Mouse (Mus musculus): ENCODE measurements at regions not wholly inside any gene's neighbourhood (a gene's known extent, or its start where the extent isn't known, plus 50 kb on each side); places are given as distances from the start of the nearest gene placed in this dataset.

DNA sequence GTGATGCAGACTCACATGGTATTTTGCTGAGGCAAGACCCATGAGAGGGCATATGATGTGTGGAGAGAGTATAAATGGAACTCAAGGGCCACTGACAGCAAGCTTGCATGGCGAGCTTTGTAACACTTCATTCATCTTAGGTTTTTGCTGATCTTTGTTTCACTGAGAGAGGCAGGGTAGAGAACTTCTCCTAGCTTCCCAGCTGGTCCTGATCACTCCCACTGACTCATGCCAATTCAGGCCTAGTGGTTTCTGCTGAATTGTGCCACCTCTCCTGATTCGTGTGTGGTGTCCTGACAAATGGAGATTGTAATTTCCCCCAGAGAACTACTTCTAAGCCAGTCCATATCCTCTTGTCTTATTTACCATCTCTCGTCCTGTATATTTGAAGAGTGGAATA, 419.5 kb downstream of the Hdgfl1 start:
- ATAC-seq (ENCODE audit: insufficient number of reproducible peaks, insufficient read depth, low FRiP score, low read depth): no peak
- H3K27ac ChIP-seq (ENCODE audit: low read length): no peak overlapping the region
- WGBS: 83% methylated on average over 3 of the region's 3 CpGs

DNA sequence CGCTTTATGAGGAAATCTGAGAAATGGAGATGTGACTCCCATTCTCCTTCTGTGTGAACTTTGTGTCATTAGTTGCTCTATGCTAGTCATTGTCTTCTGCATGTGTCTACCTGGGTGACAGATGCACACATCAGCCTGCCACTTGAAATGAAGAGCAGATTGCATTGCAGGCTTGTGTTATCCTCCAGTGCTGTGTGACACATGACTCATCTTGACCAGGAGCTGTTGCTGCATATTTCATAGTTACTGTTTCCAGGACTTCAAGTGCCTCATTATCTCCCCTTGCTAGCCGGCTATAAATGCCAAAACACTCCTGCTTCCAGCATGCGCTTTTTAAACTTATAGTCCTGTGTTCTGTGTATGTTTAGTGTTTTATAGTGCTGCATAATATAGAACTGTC, 431.2 kb downstream of the Hdgfl1 start:
- Histone ChIP-seq H3K9me3 (ENCODE audit: control insufficient read depth, low read depth, low read length) (no peaks in the 10 kb centered on the region), H3K27me3 (ENCODE audit: control insufficient read depth, insufficient read depth, low read length) (no peaks in the 10 kb centered on the region), H3K27ac (ENCODE audit: low read length) (no peak overlapping the region), H3K36me3 (ENCODE audit: control insufficient read depth, insufficient read depth, low read length) (no peaks in the 10 kb centered on the region), H3K4me1 (ENCODE audit: control insufficient read depth, insufficient read depth, low read length) (no peaks in the 10 kb centered on the region), H3K9ac (replicated peaks; ENCODE audit: low read depth, low read length) (no peak overlapping the region), H3K4me3 (ENCODE audit: low read depth, low read length) (no peak overlapping the region), H3K4me2 (replicated peaks; ENCODE audit: low read depth, low read length) (no peak overlapping the region)
- 60% methylated on average over 3 of the region's 3 CpGs for WGBS
- no peak for ATAC-seq (ENCODE audit: insufficient number of reproducible peaks, insufficient read depth, low FRiP score, low read depth)

More for the DNA sequence above, 419.5 kb downstream of the Hdgfl1 start:
- H3K9me3 ChIP-seq (ENCODE audit: control insufficient read depth, low read depth, low read length): no peaks in the 10 kb centered on the region
- no peaks in the 10 kb centered on the region for H3K4me1 ChIP-seq (ENCODE audit: control insufficient read depth, insufficient read depth, low read length)
- H3K4me2 ChIP-seq (replicated peaks; ENCODE audit: low read depth, low read length): no peak overlapping the region
- no peaks in the 10 kb centered on the region for H3K27me3 ChIP-seq (ENCODE audit: control insufficient read depth, insufficient read depth, low read length)
- no peaks in the 10 kb centered on the region for H3K36me3 ChIP-seq (ENCODE audit: control insufficient read depth, insufficient read depth, low read length)
- no peak overlapping the region for H3K4me3 ChIP-seq (ENCODE audit: low read depth, low read length)
- H3K9ac ChIP-seq (replicated peaks; ENCODE audit: low read depth, low read length): no peak overlapping the region

DNA sequence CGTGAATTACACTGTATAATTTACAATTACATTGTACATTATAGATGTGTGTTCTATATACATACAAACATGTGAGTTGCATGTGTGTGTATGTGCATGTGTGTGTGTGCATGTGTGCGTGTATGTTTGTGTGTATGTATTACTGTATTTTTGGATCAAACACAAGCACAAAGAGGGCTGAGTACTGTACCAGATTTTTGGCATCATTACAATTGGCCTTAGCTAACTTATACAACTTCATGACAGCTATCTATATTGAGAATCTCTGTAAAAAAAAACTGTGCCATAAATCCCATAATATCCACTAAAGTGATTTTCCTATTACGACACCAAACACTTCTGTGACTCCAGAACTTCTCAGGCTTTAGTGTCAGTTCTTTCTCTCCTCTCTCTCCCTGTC, 444.9 kb downstream of the Hdgfl1 start:
- Histone ChIP-seq H3K9me3 (ENCODE audit: control insufficient read depth, low read depth, low read length) (no peaks in the 10 kb centered on the region), H3K27me3 (ENCODE audit: control insufficient read depth, insufficient read depth, low read length) (no peaks in the 10 kb centered on the region), H3K36me3 (ENCODE audit: control insufficient read depth, insufficient read depth, low read length) (no peaks in the 10 kb centered on the region), H3K4me3 (ENCODE audit: low read depth, low read length) (no peak overlapping the region), H3K4me1 (ENCODE audit: control insufficient read depth, insufficient read depth, low read length) (no peaks in the 10 kb centered on the region), H3K9ac (replicated peaks; ENCODE audit: low read depth, low read length) (no peak overlapping the region), H3K27ac (ENCODE audit: low read length) (no peak overlapping the region), H3K4me2 (replicated peaks; ENCODE audit: low read depth, low read length) (no peak overlapping the region)
- 80% methylated on average over 3 of the region's 3 CpGs for WGBS
- no peak for ATAC-seq (ENCODE audit: insufficient number of reproducible peaks, insufficient read depth, low FRiP score, low read depth)

DNA sequence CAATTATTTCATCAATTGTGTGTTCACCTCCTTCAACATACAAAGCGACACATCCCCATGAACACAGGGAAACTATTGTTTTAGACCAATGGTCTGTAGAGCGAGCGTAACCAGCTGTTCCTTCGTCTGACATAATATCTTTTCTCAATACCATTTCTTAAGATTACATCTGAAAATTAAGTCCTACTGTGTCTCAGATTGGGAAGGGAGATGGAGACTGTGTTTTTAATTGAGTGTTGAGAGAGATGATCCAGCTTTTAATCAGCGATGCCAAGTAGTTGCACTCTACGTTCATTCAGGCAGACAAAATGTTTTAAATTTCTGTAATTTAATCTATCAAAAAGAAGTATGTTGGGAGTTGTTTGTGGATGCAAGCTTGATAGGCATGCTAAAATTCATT, 445.3 kb downstream of the Hdgfl1 start:
- Histone ChIP-seq H3K4me1 (ENCODE audit: control insufficient read depth, insufficient read depth, low read length) (no peaks in the 10 kb centered on the region), H3K27ac (ENCODE audit: low read length) (no peak overlapping the region), H3K9me3 (ENCODE audit: control insufficient read depth, low read depth, low read length) (no peaks in the 10 kb centered on the region), H3K4me3 (ENCODE audit: low read depth, low read length) (no peak overlapping the region), H3K4me2 (replicated peaks; ENCODE audit: low read depth, low read length) (no peak overlapping the region), H3K36me3 (ENCODE audit: control insufficient read depth, insufficient read depth, low read length) (no peaks in the 10 kb centered on the region), H3K27me3 (ENCODE audit: control insufficient read depth, insufficient read depth, low read length) (no peaks in the 10 kb centered on the region), H3K9ac (replicated peaks; ENCODE audit: low read depth, low read length) (no peak overlapping the region)
- 84% methylated on average over 6 of the region's 6 CpGs for WGBS
- no peak for ATAC-seq (ENCODE audit: insufficient number of reproducible peaks, insufficient read depth, low FRiP score, low read depth)

DNA sequence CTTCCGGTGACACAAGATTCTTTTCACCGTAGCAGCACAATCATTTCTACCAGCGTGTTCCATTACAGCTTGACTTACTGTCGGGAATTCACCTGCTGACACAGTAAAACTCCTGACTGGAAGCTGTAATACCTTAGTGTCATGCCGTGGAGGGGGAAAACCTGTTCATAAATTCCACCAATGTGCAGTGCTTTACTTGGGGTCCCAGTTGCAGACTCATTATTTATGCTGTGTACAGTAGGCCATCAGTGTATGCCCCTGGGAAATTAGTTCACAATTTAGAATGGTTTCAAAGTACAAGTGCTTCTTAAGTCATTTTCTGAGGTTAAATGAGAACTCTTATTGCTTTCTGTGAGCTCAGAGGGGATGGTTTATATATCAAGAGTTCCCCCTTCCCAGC, 451.4 kb downstream of the Hdgfl1 start:
- H3K9me3 ChIP-seq (ENCODE audit: control insufficient read depth, low read depth, low read length): no peaks in the 10 kb centered on the region
- no peak overlapping the region for H3K4me2 ChIP-seq (replicated peaks; ENCODE audit: low read depth, low read length)
- H3K36me3 ChIP-seq (ENCODE audit: control insufficient read depth, insufficient read depth, low read length): no peaks in the 10 kb centered on the region
- H3K27ac ChIP-seq (ENCODE audit: low read length): no peak overlapping the region
- no peaks in the 10 kb centered on the region for H3K27me3 ChIP-seq (ENCODE audit: control insufficient read depth, insufficient read depth, low read length)
- WGBS: 78% methylated on average over 5 of the region's 5 CpGs
- H3K9ac ChIP-seq (replicated peaks; ENCODE audit: low read depth, low read length): no peak overlapping the region
- ATAC-seq (ENCODE audit: insufficient number of reproducible peaks, insufficient read depth, low FRiP score, low read depth): no peak
- H3K4me1 ChIP-seq (ENCODE audit: control insufficient read depth, insufficient read depth, low read length): no peaks in the 10 kb centered on the region
- no peak overlapping the region for H3K4me3 ChIP-seq (ENCODE audit: low read depth, low read length)

DNA sequence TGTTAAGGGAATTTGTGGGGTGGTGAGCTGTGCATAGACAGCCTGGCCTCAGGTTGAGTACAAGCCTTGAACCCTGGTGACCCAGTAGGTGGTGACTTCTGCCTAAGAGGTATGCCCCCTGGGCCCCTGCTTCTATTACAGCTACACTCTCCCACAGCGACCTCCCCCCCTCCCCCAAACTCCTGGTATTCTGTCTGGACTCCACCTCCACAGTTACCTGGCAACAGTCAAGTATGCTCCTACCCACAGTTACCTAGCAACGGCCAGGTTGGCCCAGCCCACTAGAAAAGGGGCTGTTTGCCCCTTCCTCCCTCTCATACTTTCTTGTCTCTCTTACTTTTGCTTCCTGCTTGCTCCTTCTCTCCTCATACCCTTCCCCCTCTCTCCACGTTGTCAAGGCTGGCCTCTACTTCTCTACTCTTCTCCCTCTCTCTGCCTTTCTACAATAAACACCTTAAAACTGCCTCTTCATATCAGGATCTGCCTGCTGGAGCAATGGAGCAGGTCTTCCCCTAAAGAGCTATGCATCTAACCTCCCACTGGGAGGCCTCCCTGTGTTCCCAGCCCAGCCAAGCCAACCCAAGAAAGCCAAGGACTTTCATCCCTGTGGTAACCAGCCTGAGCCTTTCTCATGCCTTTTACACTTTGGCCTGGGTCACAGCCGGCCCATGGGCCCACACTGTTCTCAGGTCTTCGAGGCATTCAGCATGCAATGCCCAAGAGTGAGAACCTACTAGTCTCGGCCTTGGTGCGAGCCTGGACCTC, 457.5 kb downstream of the Hdgfl1 start:
- no peak overlapping the region for H3K4me3 ChIP-seq (ENCODE audit: low read depth, low read length)
- WGBS: 60% methylated on average over 7 of the region's 7 CpGs
- no peaks in the 10 kb centered on the region for H3K4me1 ChIP-seq (ENCODE audit: control insufficient read depth, insufficient read depth, low read length)
- no peaks in the 10 kb centered on the region for H3K9me3 ChIP-seq (ENCODE audit: control insufficient read depth, low read depth, low read length)
- no peak for ATAC-seq (ENCODE audit: insufficient number of reproducible peaks, insufficient read depth, low FRiP score, low read depth)
- no peak overlapping the region for H3K4me2 ChIP-seq (replicated peaks; ENCODE audit: low read depth, low read length)
- no peak overlapping the region for H3K9ac ChIP-seq (replicated peaks; ENCODE audit: low read depth, low read length)
- no peaks in the 10 kb centered on the region for H3K27me3 ChIP-seq (ENCODE audit: control insufficient read depth, insufficient read depth, low read length)
- H3K27ac ChIP-seq (ENCODE audit: low read length): no peak overlapping the region
- no peaks in the 10 kb centered on the region for H3K36me3 ChIP-seq (ENCODE audit: control insufficient read depth, insufficient read depth, low read length)

DNA sequence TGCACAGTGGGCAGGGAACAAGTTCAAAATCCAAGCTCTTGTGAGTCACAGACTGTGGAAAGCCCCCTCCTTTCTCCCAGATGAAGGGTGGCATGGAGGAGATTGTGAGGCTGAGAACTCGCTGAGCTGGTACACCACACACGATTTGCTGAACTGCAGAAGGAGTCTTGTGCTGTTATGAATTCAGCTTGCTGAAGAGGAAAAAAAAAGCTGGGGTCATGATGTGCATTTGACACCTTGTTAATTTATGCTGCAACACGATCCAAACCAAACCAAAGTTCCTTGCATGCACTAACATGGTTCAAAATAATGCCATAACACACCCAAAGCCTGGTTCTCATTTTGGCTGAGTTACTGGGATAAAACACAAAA, 485.9 kb downstream of the Hdgfl1 start:
- no peak for ATAC-seq (ENCODE audit: insufficient number of reproducible peaks, insufficient read depth, low FRiP score, low read depth)
- Histone ChIP-seq H3K4me1 (ENCODE audit: control insufficient read depth, insufficient read depth, low read length) (no peaks in the 10 kb centered on the region), H3K4me3 (ENCODE audit: low read depth, low read length) (no peak overlapping the region), H3K36me3 (ENCODE audit: control insufficient read depth, insufficient read depth, low read length) (no peaks in the 10 kb centered on the region), H3K9ac (replicated peaks; ENCODE audit: low read depth, low read length) (no peak overlapping the region), H3K9me3 (ENCODE audit: control insufficient read depth, low read depth, low read length) (no peaks in the 10 kb centered on the region), H3K4me2 (replicated peaks; ENCODE audit: low read depth, low read length) (no peak overlapping the region), H3K27me3 (ENCODE audit: control insufficient read depth, insufficient read depth, low read length) (no peaks in the 10 kb centered on the region), H3K27ac (ENCODE audit: low read length) (no peak overlapping the region)
- WGBS: 51% methylated on average over 3 of the region's 3 CpGs

DNA sequence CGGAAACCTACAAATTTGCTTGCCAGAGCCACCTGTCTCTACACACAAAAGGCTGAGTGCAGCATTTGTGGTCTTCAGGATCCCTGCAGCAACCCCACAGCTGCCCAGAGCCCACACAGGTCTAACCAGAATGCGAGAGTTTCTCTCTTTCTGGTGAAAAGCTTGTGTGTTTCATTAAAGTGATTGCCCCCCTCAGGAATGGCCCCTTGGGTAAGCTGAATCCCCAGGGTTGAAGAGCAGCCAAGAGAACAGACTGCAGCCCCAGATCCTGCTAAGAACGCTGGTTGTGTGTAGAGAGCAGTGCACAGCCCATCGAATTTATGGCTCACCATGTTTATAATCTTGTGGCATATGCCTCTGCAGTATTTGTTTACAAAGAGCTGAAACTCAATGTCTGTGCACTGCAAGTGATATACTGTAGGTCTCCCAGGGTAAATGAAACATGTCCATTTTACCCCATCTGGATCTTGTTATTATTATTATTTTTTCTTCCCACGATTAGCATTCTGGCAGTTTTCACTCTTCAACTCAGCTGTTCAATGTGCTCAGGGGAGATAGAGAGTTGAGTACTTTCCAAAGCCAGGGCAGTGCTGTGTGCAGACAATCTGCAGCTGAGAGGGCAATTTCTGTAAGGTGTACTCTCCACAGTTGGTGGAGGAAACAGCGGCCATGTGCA, 486.4 kb downstream of the Hdgfl1 start:
- Histone ChIP-seq H3K27me3 (ENCODE audit: control insufficient read depth, insufficient read depth, low read length) (no peaks in the 10 kb centered on the region), H3K36me3 (ENCODE audit: control insufficient read depth, insufficient read depth, low read length) (no peaks in the 10 kb centered on the region), H3K4me1 (ENCODE audit: control insufficient read depth, insufficient read depth, low read length) (no peaks in the 10 kb centered on the region), H3K4me2 (replicated peaks; ENCODE audit: low read depth, low read length) (no peak overlapping the region), H3K27ac (ENCODE audit: low read length) (no peak overlapping the region), H3K4me3 (ENCODE audit: low read depth, low read length) (no peak overlapping the region), H3K9me3 (ENCODE audit: control insufficient read depth, low read depth, low read length) (no peaks in the 10 kb centered on the region), H3K9ac (replicated peaks; ENCODE audit: low read depth, low read length) (no peak overlapping the region)
- no peak for ATAC-seq (ENCODE audit: insufficient number of reproducible peaks, insufficient read depth, low FRiP score, low read depth)
- WGBS: 52% methylated on average over 6 of the region's 6 CpGs

DNA sequence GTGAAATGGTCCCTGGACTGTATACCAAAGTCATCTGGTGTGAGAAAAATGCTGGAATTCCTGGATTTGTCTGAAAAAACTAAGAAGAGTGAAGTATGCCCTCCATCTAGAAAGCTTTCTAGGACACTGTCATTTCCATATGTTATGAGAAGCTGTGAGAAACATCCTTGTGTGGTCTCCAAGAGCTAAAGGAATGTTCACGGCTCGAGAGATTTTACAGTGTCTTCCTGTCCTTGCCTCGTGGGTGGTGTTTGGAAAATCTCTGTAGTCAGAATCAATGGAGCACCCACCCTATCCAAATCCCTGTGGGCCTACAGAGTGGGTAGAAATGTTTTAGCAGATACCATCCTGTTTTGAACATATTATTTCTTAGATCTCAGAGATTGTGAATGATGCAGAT, 487.7 kb downstream of the Hdgfl1 start:
- H3K27ac ChIP-seq (ENCODE audit: low read length): no peak overlapping the region
- no peaks in the 10 kb centered on the region for H3K27me3 ChIP-seq (ENCODE audit: control insufficient read depth, insufficient read depth, low read length)
- H3K9ac ChIP-seq (replicated peaks; ENCODE audit: low read depth, low read length): no peak overlapping the region
- H3K4me1 ChIP-seq (ENCODE audit: control insufficient read depth, insufficient read depth, low read length): no peaks in the 10 kb centered on the region
- H3K36me3 ChIP-seq (ENCODE audit: control insufficient read depth, insufficient read depth, low read length): no peaks in the 10 kb centered on the region
- 68% methylated on average over 3 of the region's 3 CpGs for WGBS
- no peaks in the 10 kb centered on the region for H3K9me3 ChIP-seq (ENCODE audit: control insufficient read depth, low read depth, low read length)
- ATAC-seq (ENCODE audit: insufficient number of reproducible peaks, insufficient read depth, low FRiP score, low read depth): no peak
- H3K4me3 ChIP-seq (ENCODE audit: low read depth, low read length): no peak overlapping the region
- no peak overlapping the region for H3K4me2 ChIP-seq (replicated peaks; ENCODE audit: low read depth, low read length)

Data from stomach, embryonic 14.5 days (tissue).